Mouse (Mus musculus) adrenal gland, adult 18-20 months (tissue): ENCODE measurements around the gene Foxj3. TPM values are rescaled to one million over a fixed set of nuclear protein-coding genes. Genes with fewer than 3 reads are reported as not detected.
"Not testable (repeated sequence)": the region's sequence is repeated elsewhere in the genome, so short reads cannot be mapped to it uniquely, and the experiment has no call there.

Experiments
- DNase-seq, 2 experiments: peaks; one replicate each; pipeline ENCODE4 v3.0.0; 2021 to 2022; ENCODE audit warnings: low spot score in 2 of 2
- total RNA-seq, 2 experiments: library from RNA; stranded (reverse); gene quantifications; 1 replicate in 1 of 2; 2 replicates in 1 of 2; pipeline ENCODE4 v1.2.3; 2021

Foxj3 gene
- total RNA-seq, 2 experiments from 2014 or later = 39.0 to 41.6 TPM

- DNase-seq = no peak
These were observed 29.6 kb downstream of the Foxj3 start for GRCm38 (mm10) chr4:119566322-119566835.

GRCm38 (mm10) chr4:119572682-119573081 lies 35.9 kb downstream of the Foxj3 start:
- DNase-seq = no peak

- no peak for DNase-seq
These were observed 37.7 kb downstream of the Foxj3 start for GRCm38 (mm10) chr4:119574504-119574903.

GRCm38 (mm10) chr4:119575459-119575858 lies 38.7 kb downstream of the Foxj3 start:
- no peak for DNase-seq

GRCm38 (mm10) chr4:119588037-119588436 lies 51.2 kb downstream of the Foxj3 start:
- no peak for DNase-seq

- DNase-seq = no peak
These were observed 52.6 kb downstream of the Foxj3 start for GRCm38 (mm10) chr4:119589423-119589822.

- no peak for DNase-seq
These were observed 53.2 kb downstream of the Foxj3 start for GRCm38 (mm10) chr4:119590027-119590426.

GRCm38 (mm10) chr4:119592479-119592878 lies 55.7 kb downstream of the Foxj3 start:
- no peak for DNase-seq

GRCm38 (mm10) chr4:119594331-119594730 lies 57.5 kb downstream of the Foxj3 start:
- no peak for DNase-seq

GRCm38 (mm10) chr4:119599605-119600004 lies 62.8 kb downstream of the Foxj3 start:
- DNase-seq = no peak

- DNase-seq = no peak
These were observed 72.7 kb downstream of the Foxj3 start for GRCm38 (mm10) chr4:119609488-119609887.

GRCm38 (mm10) chr4:119614078-119614477 lies 77.3 kb downstream of the Foxj3 start:
- DNase-seq = no peak

GRCm38 (mm10) chr4:119614724-119615123 lies 77.9 kb downstream of the Foxj3 start:
- no peak for DNase-seq

- no peak for DNase-seq
These were observed 89.4 kb downstream of the Foxj3 start for GRCm38 (mm10) chr4:119626081-119626645.

- DNase-seq = no peak
These were observed 90.1 kb downstream of the Foxj3 start for GRCm38 (mm10) chr4:119626876-119627275.

GRCm38 (mm10) chr4:119627317-119627716 lies 90.5 kb downstream of the Foxj3 start:
- DNase-seq = no peak

- DNase-seq = not testable (repeated sequence)
These were observed 91.6 kb downstream of the Foxj3 start for GRCm38 (mm10) chr4:119628363-119628762.

GRCm38 (mm10) chr4:119631115-119631919 lies 94.5 kb downstream of the Foxj3 start:
- no peak for DNase-seq

GRCm38 (mm10) chr4:119632721-119633120 lies 95.9 kb downstream of the Foxj3 start:
- DNase-seq = no peak

GRCm38 (mm10) chr4:119633342-119633741 lies 96.5 kb downstream of the Foxj3 start:
- no peak for DNase-seq

- no peak for DNase-seq
These were observed 97.1 kb downstream of the Foxj3 start for GRCm38 (mm10) chr4:119633948-119634347.

- no peak for DNase-seq
These were observed 98.3 kb downstream of the Foxj3 start for GRCm38 (mm10) chr4:119634908-119635660.
